Mouse (Mus musculus) ES-E14 (cell line): ENCODE data around the gene Bcl7a. TPM values are rescaled to one million over a fixed set of nuclear protein-coding genes. Genes with fewer than 3 reads are reported as not detected.

Experiments used
- DNase-seq: peaks from one replicate; pipeline ENCODE4 v3.0.0-alpha.2; 2013; ENCODE audit warnings: low read depth, low spot score
- H3K27ac ChIP-seq: 2 replicates; pipeline ENCODE4 v1.5.1; 2012; ENCODE audit warnings: low read depth, mild to moderate bottlenecking, low read length, moderate library complexity, mixed read lengths; ENCODE audit not compliant: poor library complexity, insufficient read depth, severe bottlenecking
- H3K36me3 ChIP-seq: 2 replicates; pipeline ENCODE4 v1.6.1; 2012; ENCODE audit warnings: mild to moderate bottlenecking, low read length, moderate library complexity, mixed read lengths; ENCODE audit not compliant: control insufficient read depth, poor library complexity, insufficient read depth, severe bottlenecking
- H3K4me1 ChIP-seq, 2 experiments: fragments of 150-350 bp in 1 of 2; sonication (generic) in 1 of 2; 2 replicates each; pipeline ENCODE4 v1.6.1; 2012; ENCODE audit warnings: low read length in 2 of 2, mild to moderate bottlenecking in 1 of 2, mixed read lengths in 1 of 2; ENCODE audit not compliant: control insufficient read depth in 2 of 2, insufficient read depth in 2 of 2, poor library complexity in 1 of 2
- H3K4me3 ChIP-seq, 2 experiments: fragments of 150-350 bp in 1 of 2; sonication (generic) in 1 of 2; 2 replicates each; pipeline ENCODE4 v1.5.1; 2012; ENCODE audit warnings: low read length in 2 of 2, low read depth in 1 of 2, mild to moderate bottlenecking in 1 of 2, mixed read lengths in 1 of 2; ENCODE audit not compliant: insufficient read depth in 1 of 2, poor library complexity in 1 of 2, severe bottlenecking in 1 of 2
- H3K9ac ChIP-seq: 2 replicates; pipeline ENCODE4 v1.6.1; 2012; ENCODE audit warnings: low read depth, mild to moderate bottlenecking, low read length, mixed read lengths; ENCODE audit not compliant: poor library complexity, insufficient read depth, severe bottlenecking
- H3K9me3 ChIP-seq: fragments of 150-350 bp; sonication (generic); 2 replicates; pipeline ENCODE4 v1.6.1; 2012; ENCODE audit warnings: low read depth, mild to moderate bottlenecking, low read length; ENCODE audit not compliant: control insufficient read depth, insufficient read depth
- CHD2 ChIP-seq: IDR thresholded peaks from 2 replicates; pipeline ENCODE4 v1.6.1; 2014; ENCODE audit warnings: mild to moderate bottlenecking, low read depth, low read length, inconsistent platforms
- HCFC1 ChIP-seq: IDR thresholded peaks from 2 replicates; pipeline ENCODE4 v1.6.1; 2012; ENCODE audit warnings: low read length, inconsistent platforms, borderline replicate concordance; ENCODE audit not compliant: insufficient read depth
- MAFK ChIP-seq: IDR thresholded peaks from 2 replicates; pipeline ENCODE4 v1.6.1; 2014; ENCODE audit warnings: mild to moderate bottlenecking, low read depth, low read length, inconsistent platforms; ENCODE audit not compliant: insufficient read depth
- ZC3H11A ChIP-seq: IDR thresholded peaks from 2 replicates; pipeline ENCODE4 v1.6.1; 2012; ENCODE audit warnings: low read depth, mild to moderate bottlenecking, inconsistent platforms, low read length, borderline replicate concordance
- ZNF384 ChIP-seq: IDR thresholded peaks from 2 replicates; pipeline ENCODE4 v1.6.1; 2012; ENCODE audit warnings: low read depth, low read length, inconsistent platforms
- in situ Hi-C, 2 experiments: fragments of 600-800 bp; cut with MboI; formaldehyde crosslinking; loops; one replicate each; pipeline ENCODE4 v1.15.1; 2025; ENCODE audit warnings: low sequenced_read_pairs in 2 of 2, inconsistent platforms in 1 of 2; ENCODE audit not compliant: unreplicated experiment in 2 of 2
- total RNA-seq: library from RNA; depleted of rRNA; stranded (reverse); fragments of 300-350 nt; gene quantifications from 2 replicates; pipeline ENCODE4 v1.2.3, GENCODE M21; 2012

Bcl7a gene
- total RNA-seq, 1 experiment = 8.0 TPM

- in situ Hi-C loops = no loop called here
- no peak for TF ChIP-seq ZNF384
- TF ChIP-seq ZC3H11A = no peak
- TF ChIP-seq HCFC1 = no peak
- no peak for TF ChIP-seq MAFK
- TF ChIP-seq CHD2 = no peak
These were observed 19.3 kb downstream of the Bcl7a start for GRCm38 (mm10) chr5:123362911-123363310.

GRCm38 (mm10) chr5:123364302-123364971 is 20.8 kb downstream of the Bcl7a start:
- Histone ChIP-seq H3K4me3 (no peak overlapping the region), H3K9ac (peak overlapping the region; percentile 49), H3K9me3 (no peaks in the 10 kb centered on the region), H3K36me3 (peaks cover 35% of the 10 kb centered on the region; the same call in 1 of the 2 replicates), H3K27ac (peak overlapping the region; percentile 55), H3K4me1 (peaks cover 0 to 28% of the 10 kb centered on the region in 2 experiments; a peak in 2 of 4 replicates)
- no peak for TF ChIP-seq ZNF384
- no peak for TF ChIP-seq ZC3H11A
- no peak for TF ChIP-seq HCFC1
- no peak for TF ChIP-seq MAFK
- TF ChIP-seq CHD2 = no peak
- in situ Hi-C loops = no loop called here
- no peak for DNase-seq

More at GRCm38 (mm10) chr5:123362911-123363310, 19.3 kb downstream of the Bcl7a start:
- Histone ChIP-seq H3K27ac (no peak overlapping the region), H3K36me3 (peaks cover 46% of the 10 kb centered on the region), H3K9ac (no peak overlapping the region), H3K4me3 (no peak overlapping the region), H3K9me3 (no peaks in the 10 kb centered on the region), H3K4me1 (peaks cover 0 to 24% of the 10 kb centered on the region in 2 experiments; a peak in 2 of 4 replicates)
- no peak for DNase-seq

GRCm38 (mm10) chr5:123368869-123369488 is 25.3 kb downstream of the Bcl7a start:
- no peaks in the 10 kb centered on the region for H3K9me3 ChIP-seq
- H3K4me3 ChIP-seq = no peak overlapping the region
- H3K36me3 ChIP-seq = peaks cover 35% of the 10 kb centered on the region
- no peak overlapping the region for H3K27ac ChIP-seq
- in situ Hi-C loops = no loop called here
- no peak overlapping the region; the same call in 1 of the 2 replicates for H3K9ac ChIP-seq
- DNase-seq = no peak
- no peak for TF ChIP-seq ZNF384
- no peak for TF ChIP-seq HCFC1
- TF ChIP-seq CHD2 = no peak
- no peak for TF ChIP-seq MAFK
- TF ChIP-seq ZC3H11A = no peak
- H3K4me1 ChIP-seq = peaks cover 0 to 46% of the 10 kb centered on the region in 2 experiments; a peak in 2 of 4 replicates

GRCm38 (mm10) chr5:123370049-123370448 is 26.4 kb downstream of the Bcl7a start:
- Histone ChIP-seq H3K9me3 (no peaks in the 10 kb centered on the region), H3K36me3 (peaks cover 33% of the 10 kb centered on the region), H3K9ac (no peak overlapping the region), H3K4me3 (no peak overlapping the region), H3K4me1 (peaks cover 0 to 39% of the 10 kb centered on the region in 2 experiments; a peak in 3 of 4 replicates), H3K27ac (no peak overlapping the region)
- no peak for DNase-seq
- in situ Hi-C loops = no loop called here
- no peak for TF ChIP-seq ZNF384
- no peak for TF ChIP-seq HCFC1
- TF ChIP-seq CHD2 = no peak
- TF ChIP-seq ZC3H11A = no peak
- TF ChIP-seq MAFK = no peak
